Mouse (Mus musculus) liver, postnatal 0 days (tissue): ENCODE data around the gene Ror1.

Experiments used
- CTCF ChIP-seq: sonication (generic); IDR thresholded peaks from 2 replicates; pipeline ENCODE4 v1.5.1; 2016; ENCODE audit warnings: antibody characterized with exemption, low read depth
- EP300 ChIP-seq: IDR thresholded peaks from 2 replicates; pipeline ENCODE4 v1.6.1; 2016; ENCODE audit warnings: antibody characterized with exemption, low read depth, mild to moderate bottlenecking

- no peak for TF ChIP-seq CTCF
- no peak for TF ChIP-seq EP300
Measured at GRCm38 (mm10) chr4:100219026-100219425, 123.4 kb downstream of the Ror1 start.
